Mouse (Mus musculus) heart, embryonic 10.5 days (tissue): ENCODE measurements around the gene Prmt1. TPM values are rescaled to one million over a fixed set of nuclear protein-coding genes. Genes with fewer than 3 reads are reported as not detected.

Experiments
- DNase-seq: peaks from one replicate; pipeline ENCODE4 v3.0.0-alpha.2; 2017; ENCODE audit warnings: low spot score
- H3K27ac ChIP-seq: fragments of 300-500 bp; sonication (generic); 2 replicates; pipeline ENCODE4 v1.5.1; 2016; ENCODE audit warnings: mild to moderate bottlenecking
- H3K27me3 ChIP-seq: fragments of 300-500 bp; sonication (generic); 2 replicates; pipeline ENCODE4 v1.6.1; 2016; ENCODE audit warnings: mild to moderate bottlenecking; ENCODE audit not compliant: poor library complexity, insufficient read depth, severe bottlenecking
- H3K36me3 ChIP-seq: fragments of 300-500 bp; sonication (generic); 2 replicates; pipeline ENCODE4 v1.6.1; 2016; ENCODE audit warnings: mild to moderate bottlenecking, moderate library complexity
- H3K4me1 ChIP-seq: fragments of 300-500 bp; sonication (generic); 2 replicates; pipeline ENCODE4 v1.6.1; 2016; ENCODE audit warnings: mild to moderate bottlenecking
- H3K4me3 ChIP-seq: fragments of 300-500 bp; sonication (generic); 2 replicates; pipeline ENCODE4 v1.5.1; 2016; ENCODE audit warnings: mild to moderate bottlenecking, moderate library complexity
- H3K9me3 ChIP-seq: fragments of 300-500 bp; sonication (generic); 2 replicates; pipeline ENCODE4 v1.6.1; 2016; ENCODE audit warnings: mild to moderate bottlenecking, moderate library complexity
- WGBS: fragments of 180-500 bp; shearing (Covaris S2); methylation state at CpG from one replicate; pipeline ENCODE4 v1.1.7; 2016; 5-methylcytosine and 5-hydroxymethylcytosine counted together
- microRNA-seq: library from miRNA; unstranded; fragments of <30 nt; microRNA quantifications from one replicate; pipeline ENCODE4, GENCODE M21; 2017
- polyA plus RNA-seq: library from polyadenylated mRNA; unstranded; fragments of >200 nt; fragmentation: Nextera tagmentation; extraction: Ambion mirVana; gene quantifications from 2 replicates; pipeline ENCODE4 v1.2.1, GENCODE M21; 2016

The Prmt1 gene
- polyA plus RNA-seq, 1 experiment from 2014 or later: 740 TPM

DNA sequence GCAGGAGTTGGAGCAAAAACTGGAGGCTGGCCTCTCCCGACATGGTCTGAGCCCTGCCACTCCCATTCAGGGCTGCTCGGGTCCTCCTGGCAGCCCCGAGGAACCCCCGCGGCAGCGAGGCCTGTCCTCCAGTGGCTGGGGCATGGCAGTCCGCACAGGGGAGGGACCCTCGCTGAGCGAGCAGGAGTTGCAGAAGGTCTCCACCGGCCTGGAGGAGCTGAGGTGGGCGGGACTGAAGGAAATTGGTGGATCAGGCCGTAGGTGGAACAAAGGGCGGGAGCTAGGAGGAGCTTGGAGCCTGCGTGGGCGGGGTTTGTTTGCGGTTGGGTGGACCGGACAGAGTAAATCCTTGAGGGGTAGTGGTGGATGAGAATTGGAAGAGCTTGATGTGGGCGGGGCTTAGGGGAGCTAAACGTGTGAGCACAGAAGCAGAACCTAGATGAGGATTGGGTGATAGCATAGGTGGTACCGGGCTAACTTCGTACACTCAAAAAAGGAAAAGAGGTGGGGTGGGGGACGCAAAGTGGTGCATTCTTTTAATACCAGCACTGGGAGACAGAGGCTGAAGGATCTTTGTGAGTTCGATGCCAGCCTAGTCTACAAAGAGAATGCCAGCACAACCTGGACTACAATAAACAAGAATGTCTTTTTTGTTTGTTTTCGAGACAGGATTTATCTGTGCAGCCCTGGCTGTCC, 33.6 kb downstream of the Prmt1 start:
- Histone ChIP-seq H3K27ac (peak overlapping the region; percentile 74; the same call in 1 of the 2 replicates), H3K4me3 (peak overlapping the region; percentile 56)

DNA sequence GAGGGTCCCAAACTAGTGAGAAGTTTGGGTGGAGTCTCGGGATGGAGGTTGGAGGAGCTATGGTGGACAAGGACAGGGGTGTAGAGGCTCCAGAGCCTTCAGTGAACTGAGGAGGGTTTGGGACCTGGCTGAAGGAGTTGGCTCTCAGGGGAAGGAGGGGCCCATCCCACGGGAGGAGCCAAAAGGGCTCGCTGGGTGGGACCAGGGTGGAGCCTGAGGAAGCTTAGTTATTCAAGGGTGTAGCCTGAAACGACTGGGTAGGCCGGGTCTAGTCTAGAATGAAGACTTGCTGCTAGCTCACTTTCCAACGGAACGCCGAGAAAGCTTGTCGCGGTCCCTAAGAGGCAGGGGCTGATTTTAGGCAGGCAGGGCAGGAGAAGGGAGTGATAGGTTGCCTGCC, 34.4 kb downstream of the Prmt1 start:
- no peaks in the 10 kb centered on the region for H3K36me3 ChIP-seq
- peak overlapping the region; percentile 56 for H3K4me3 ChIP-seq
- WGBS: 1% methylated on average over 10 of the region's 10 CpGs
- peak; percentile 87 for DNase-seq
- peaks cover 18% of the 10 kb centered on the region for H3K4me1 ChIP-seq
- H3K9me3 ChIP-seq: no peaks in the 10 kb centered on the region
- peak overlapping the region; percentile 74; the same call in 1 of the 2 replicates for H3K27ac ChIP-seq
- H3K27me3 ChIP-seq: peaks cover 48% of the 10 kb centered on the region

More for the DNA sequence above, 33.6 kb downstream of the Prmt1 start:
- H3K36me3 ChIP-seq: no peaks in the 10 kb centered on the region
- H3K4me1 ChIP-seq: peaks cover 23% of the 10 kb centered on the region
- peak; percentile 97 for DNase-seq
- WGBS: 6% methylated on average over 24 of the region's 24 CpGs
- no peaks in the 10 kb centered on the region for H3K9me3 ChIP-seq
- peaks cover 49% of the 10 kb centered on the region for H3K27me3 ChIP-seq

DNA sequence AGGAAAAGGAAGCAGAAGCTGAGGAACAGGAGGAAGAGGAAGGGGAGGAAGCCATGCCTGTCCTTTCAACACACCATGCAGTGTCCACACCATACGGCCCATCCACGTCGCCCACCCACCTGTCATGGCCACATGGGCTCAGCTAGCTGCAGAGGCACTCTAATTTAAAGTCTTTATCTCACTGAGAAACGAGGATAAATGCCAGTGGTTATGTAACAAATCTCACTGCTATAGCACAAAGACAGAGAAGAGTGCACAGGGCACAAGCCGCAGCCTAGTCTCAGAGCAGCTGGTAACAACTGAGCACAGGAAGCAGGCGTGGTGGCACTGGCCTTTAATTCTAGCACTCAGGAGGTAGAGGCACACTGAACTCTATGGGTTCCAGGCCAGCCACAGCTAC, 36.4 kb downstream of the Prmt1 start:
- peaks cover 48% of the 10 kb centered on the region for H3K27me3 ChIP-seq
- H3K36me3 ChIP-seq: no peaks in the 10 kb centered on the region
- peaks cover 18% of the 10 kb centered on the region for H3K4me1 ChIP-seq
- no peak overlapping the region for H3K27ac ChIP-seq
- WGBS: 73% methylated on average over 6 of the region's 6 CpGs
- DNase-seq: no peak
- H3K4me3 ChIP-seq: no peak overlapping the region
- H3K9me3 ChIP-seq: no peaks in the 10 kb centered on the region

DNA sequence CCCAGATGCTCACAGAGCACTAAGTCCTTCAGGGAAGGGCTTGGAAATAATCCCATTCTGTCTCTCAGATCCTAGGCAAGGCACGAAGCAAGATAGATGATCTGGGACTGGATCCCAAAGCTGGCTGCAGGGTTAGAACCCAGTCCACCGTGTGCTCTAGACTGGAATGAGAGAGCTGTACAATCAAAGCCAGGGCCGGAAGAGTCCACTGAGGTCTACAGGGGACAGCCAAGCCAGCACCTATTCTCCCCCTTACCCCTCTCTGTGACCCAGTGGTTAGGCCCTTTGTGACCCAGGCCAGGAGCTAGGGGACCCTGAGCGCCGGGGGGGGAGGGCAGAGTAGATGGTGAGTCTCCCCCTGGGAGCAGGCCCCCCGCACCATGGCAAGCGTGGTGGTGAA, 43.5 kb downstream of the Prmt1 start, which contains the start of gene Tsks:
TSS of gene Tsks (plus strand) at position 301 of the 400 bp plus-strand sequence.
- Histone ChIP-seq H3K4me1 (no peaks in the 10 kb centered on the region), H3K27ac (no peak within 1 kb of the TSS), H3K4me3 (no peak within 1 kb of the TSS), H3K27me3 (peaks cover 5% of the 10 kb centered on the region; the same call in 1 of the 2 replicates), H3K9me3 (no peaks in the 10 kb centered on the region), H3K36me3 (no peaks in the 10 kb centered on the region)
- DNase-seq: no peak
- 79% methylated on average over 7 of the region's 7 CpGs for WGBS

DNA sequence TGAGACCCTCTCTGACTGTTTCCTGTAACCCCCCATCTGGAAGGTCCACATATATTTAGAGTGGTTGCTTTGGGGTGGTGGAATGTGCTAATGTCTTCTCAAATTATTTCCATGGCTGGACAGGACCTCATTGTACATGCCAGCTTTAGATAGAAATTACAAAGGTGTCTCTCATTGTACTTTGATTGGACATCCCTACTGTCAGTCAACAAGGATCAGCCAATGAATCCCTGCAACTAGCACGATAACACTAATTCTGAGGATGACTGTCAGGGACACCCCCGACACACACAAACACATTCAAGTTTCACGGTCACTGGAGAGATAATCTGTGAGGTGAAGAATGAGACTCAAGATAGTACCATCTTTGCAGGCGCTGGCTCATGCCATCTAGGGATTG, 47.7 kb downstream of the Prmt1 start:
- WGBS: 84% methylated on average over 4 of the region's 4 CpGs
- H3K4me1 ChIP-seq: no peaks in the 10 kb centered on the region
- no peaks in the 10 kb centered on the region; the same call in 1 of the 2 replicates for H3K9me3 ChIP-seq
- no peak overlapping the region for H3K27ac ChIP-seq
- no peak overlapping the region for H3K4me3 ChIP-seq
- H3K36me3 ChIP-seq: no peaks in the 10 kb centered on the region
- DNase-seq: no peak
- no peaks in the 10 kb centered on the region for H3K27me3 ChIP-seq

DNA sequence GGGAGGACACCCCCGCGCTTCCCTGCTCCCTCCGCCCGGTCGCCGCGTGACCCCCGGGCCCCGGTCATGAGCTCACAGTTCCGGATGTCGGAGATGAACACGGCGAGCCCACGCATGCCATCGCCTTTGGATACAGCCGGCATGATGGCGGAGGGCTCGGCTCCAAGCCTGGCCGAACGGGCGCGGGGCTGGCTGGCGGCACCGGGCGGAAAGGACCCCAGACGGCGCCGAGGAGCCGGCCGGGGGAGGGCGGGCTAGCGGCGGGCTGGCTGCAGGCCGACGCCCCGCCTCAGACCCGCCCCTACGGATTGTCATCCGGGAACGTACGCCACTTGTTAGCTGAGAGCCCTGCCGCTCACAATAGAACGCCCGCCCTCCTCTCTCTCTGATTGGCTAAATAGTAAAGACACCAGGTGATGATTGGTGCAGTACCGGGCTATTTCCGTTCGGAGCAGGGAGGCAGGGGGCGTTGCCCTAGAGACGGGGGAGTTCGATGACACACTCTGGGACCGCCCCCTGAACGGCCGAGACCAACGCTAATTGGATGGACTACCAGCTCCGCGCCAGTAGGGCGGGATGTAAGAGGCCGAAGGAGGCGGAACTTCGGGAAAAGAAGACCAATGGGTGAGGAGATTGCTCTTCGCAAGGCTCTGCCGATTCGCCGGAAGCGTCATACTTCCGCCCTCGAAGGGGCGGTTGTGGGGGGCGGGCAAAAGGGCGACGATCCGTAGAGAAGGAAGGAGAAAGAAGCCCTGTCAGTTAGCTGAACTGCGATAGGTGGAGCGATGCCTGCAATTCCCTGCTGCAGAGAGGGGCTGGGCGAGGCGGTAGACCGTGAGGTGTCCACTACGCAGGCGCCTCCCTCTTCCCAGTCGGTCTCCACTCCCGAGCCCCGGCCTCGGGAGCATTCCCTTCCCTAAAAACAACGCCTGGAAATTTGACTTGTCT, 56.9 kb downstream of the Prmt1 start, which contains the start of gene Ap2a1:
TSS of gene Ap2a1 (minus strand) at position 293 of the 948 bp plus-strand sequence.
- H3K36me3 ChIP-seq: peaks cover 23% of the 10 kb centered on the region
- H3K9me3 ChIP-seq: no peaks in the 10 kb centered on the region
- peaks cover 24% of the 10 kb centered on the region for H3K4me1 ChIP-seq
- peak; percentile 100 for DNase-seq
- peak within 1 kb of the TSS; percentile 88 for H3K27ac ChIP-seq
- under 1% methylated on average over 78 of the region's 84 CpGs for WGBS
- H3K4me3 ChIP-seq: peak within 1 kb of the TSS; percentile 80
- H3K27me3 ChIP-seq: no peaks in the 10 kb centered on the region

DNA sequence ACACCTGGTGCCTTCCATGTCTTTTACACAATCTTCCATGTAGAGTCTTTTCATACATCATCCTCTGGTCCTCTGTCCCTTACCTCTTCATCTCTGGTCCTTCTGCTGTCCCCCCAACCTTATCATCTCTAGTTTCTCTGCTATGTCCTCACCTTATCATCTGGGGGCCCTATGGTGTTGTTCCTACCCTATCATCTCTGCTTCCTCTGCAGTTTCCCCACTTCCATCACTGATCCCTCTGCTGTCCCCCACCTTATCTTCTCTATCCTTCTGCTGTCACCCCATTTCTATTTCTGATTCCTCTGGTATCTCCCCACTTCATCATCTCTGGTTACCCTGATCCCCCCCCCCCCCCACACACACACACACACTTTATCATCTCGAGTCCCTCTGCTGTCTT, 57.8 kb downstream of the Prmt1 start:
- H3K27me3 ChIP-seq: no peaks in the 10 kb centered on the region
- peak overlapping the region; percentile 88 for H3K27ac ChIP-seq
- no peak for DNase-seq
- H3K4me3 ChIP-seq: peak overlapping the region; percentile 80
- H3K36me3 ChIP-seq: peaks cover 32% of the 10 kb centered on the region
- WGBS: 4% methylated on average over 1 of the region's 1 CpGs
- peaks cover 24% of the 10 kb centered on the region for H3K4me1 ChIP-seq
- H3K9me3 ChIP-seq: no peaks in the 10 kb centered on the region

Small RNA genes lying within 50 kb of the gene (microRNA-seq; reads per million reads assigned to microRNA genes)
- 1.0 reads per million for gene Mir7054

Other genes starting within 250 kb of the Prmt1 start
- 34.0 and 35.5 TPM in 2 replicates for gene Vrk3, start 238.2 kb downstream of the Prmt1 start, polyA plus RNA-seq
- gene Zfp473, start 235.5 kb downstream of the Prmt1 start, polyA plus RNA-seq: 1.8 TPM in 2 replicates
- 128 and 132 TPM in 2 replicates for gene Nup62, start 170.5 kb downstream of the Prmt1 start, polyA plus RNA-seq
- 0.41 and 1.3 TPM in 2 replicates for gene Il4i1, start 170.2 kb downstream of the Prmt1 start, polyA plus RNA-seq
- 1.7 and 3.3 TPM in 2 replicates for gene Atf5, start 169.9 kb downstream of the Prmt1 start, polyA plus RNA-seq
- gene Akt1s1, start 137.6 kb downstream of the Prmt1 start, polyA plus RNA-seq: 102 and 103 TPM in 2 replicates
- 56.9 and 67.3 TPM in 2 replicates for gene Tbc1d17, start 137.5 kb downstream of the Prmt1 start, polyA plus RNA-seq
- 28.5 and 29.7 TPM in 2 replicates for gene Pnkp, start 129.4 kb downstream of the Prmt1 start, polyA plus RNA-seq
- 258 and 316 TPM in 2 replicates for gene Ptov1, start 116.8 kb downstream of the Prmt1 start, polyA plus RNA-seq
- gene Med25, start 93.9 kb downstream of the Prmt1 start, polyA plus RNA-seq: 90.5 and 95.6 TPM in 2 replicates
- 14.2 and 14.9 TPM in 2 replicates for gene Fuz, start 90.5 kb downstream of the Prmt1 start, polyA plus RNA-seq
- 73.9 and 82.1 TPM in 2 replicates for gene Ap2a1, start 57.1 kb downstream of the Prmt1 start, polyA plus RNA-seq
- gene Tsks, start 43.4 kb downstream of the Prmt1 start, polyA plus RNA-seq: 0.25 TPM in 1 of 2 replicates, not detected in the other
- gene Cpt1c, start 11.7 kb downstream of the Prmt1 start, polyA plus RNA-seq: 11.7 and 19.1 TPM in 2 replicates
- 61.8 and 71.1 TPM in 2 replicates for gene Irf3, start 11.1 kb upstream of the Prmt1 start, polyA plus RNA-seq
- gene Bcl2l12, start 12.1 kb upstream of the Prmt1 start, polyA plus RNA-seq: 44.9 and 57.9 TPM in 2 replicates
- 40.5 and 41.0 TPM in 2 replicates for gene Scaf1, start 29.8 kb upstream of the Prmt1 start, polyA plus RNA-seq
- gene Rras, start 31.4 kb upstream of the Prmt1 start, polyA plus RNA-seq: 50.5 and 57.5 TPM in 2 replicates
- gene Prr12, start 66.3 kb upstream of the Prmt1 start, polyA plus RNA-seq: 8.8 and 13.3 TPM in 2 replicates
- 59.9 and 65.2 TPM in 2 replicates for gene Nosip, start 75.9 kb upstream of the Prmt1 start, polyA plus RNA-seq
- gene Prrg2, start 76.1 kb upstream of the Prmt1 start, polyA plus RNA-seq: 15.0 and 16.8 TPM in 2 replicates
- gene Rcn3, start 105.7 kb upstream of the Prmt1 start, polyA plus RNA-seq: 270 and 314 TPM in 2 replicates
- gene Fcgrt, start 117.3 kb upstream of the Prmt1 start, polyA plus RNA-seq: 7.8 and 10.2 TPM in 2 replicates
- 1,266 and 1,534 TPM in 2 replicates for gene Rps11, start 137.9 kb upstream of the Prmt1 start, polyA plus RNA-seq
- gene Rpl13a, start 142.2 kb upstream of the Prmt1 start, polyA plus RNA-seq: 873 and 1,060 TPM in 2 replicates
- 0.36 and 0.58 TPM in 2 replicates for gene Gm45713, start 149.7 kb upstream of the Prmt1 start, polyA plus RNA-seq
- gene Flt3l, start 149.9 kb upstream of the Prmt1 start, polyA plus RNA-seq: 2.5 and 3.1 TPM in 2 replicates
- 97.8 and 102 TPM in 2 replicates for gene Pih1d1, start 167.7 kb upstream of the Prmt1 start, polyA plus RNA-seq
- gene Aldh16a1, start 168.0 kb upstream of the Prmt1 start, polyA plus RNA-seq: 45.2 and 45.7 TPM in 2 replicates
- 0.76 and 1.4 TPM in 2 replicates for gene Slc17a7, start 177.4 kb upstream of the Prmt1 start, polyA plus RNA-seq
- not detected in 2 replicates for gene Gfy, start 193.0 kb upstream of the Prmt1 start, polyA plus RNA-seq
- gene Pth2, start 194.4 kb upstream of the Prmt1 start, polyA plus RNA-seq: 0.41 TPM in 1 of 2 replicates, not detected in the other
- gene Ccdc155, start 218.3 kb upstream of the Prmt1 start, polyA plus RNA-seq: 0.69 and 0.88 TPM in 2 replicates
- 1.2 and 1.9 TPM in 2 replicates for gene Dkkl1, start 225.6 kb upstream of the Prmt1 start, polyA plus RNA-seq
- 161 and 210 TPM in 2 replicates for gene Tead2, start 229.2 kb upstream of the Prmt1 start, polyA plus RNA-seq